Mouse (Mus musculus): ENCODE data around the gene Ajm1.

DNA sequence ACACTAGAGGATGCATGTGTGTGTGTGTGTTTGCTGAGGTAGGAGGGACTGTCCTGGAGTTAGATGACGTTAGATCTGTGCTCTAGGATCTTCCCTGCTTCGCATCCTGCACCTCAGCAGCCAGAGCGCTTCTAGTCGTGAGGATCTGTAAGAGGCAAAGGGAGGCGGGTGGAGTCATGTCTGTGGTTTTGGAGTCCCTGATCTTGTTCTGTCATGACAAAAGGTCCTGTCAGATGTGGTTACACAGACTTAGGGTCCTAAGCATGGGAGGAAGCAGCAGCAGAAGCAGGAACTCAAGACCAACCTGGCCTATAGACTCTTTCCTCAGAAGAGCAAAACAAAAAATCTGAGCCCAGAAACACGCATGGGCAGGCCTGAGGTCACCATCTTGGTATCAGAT, 38.8 kb upstream of the Ajm1 start:
- no peak for TF ChIP-seq CTCF (IDR thresholded peaks at IDR 0.05; ENCODE audit: low read depth, low read length)
- TF ChIP-seq GATA2 (IDR thresholded peaks at IDR 0.05; ENCODE audit: borderline replicate concordance, low read depth, low read length) = no peak
- no peak for TF ChIP-seq GATA1 (IDR thresholded peaks at IDR 0.05; ENCODE audit: borderline replicate concordance, low read length)
- TF ChIP-seq POLR2AphosphoS5 (IDR thresholded peaks at IDR 0.05; ENCODE audit: insufficient replicate concordance, low read depth, low read length) = no peak

Measured in G1E (cell line).